Mouse (Mus musculus): Measurements from ENCODE around the gene Tent4b. TPM values are rescaled to one million over a fixed set of nuclear protein-coding genes. Genes with fewer than 3 reads are reported as not detected.

The Tent4b gene
- polyA plus RNA-seq, 1 experiment from 2014 or later, result 25.1 TPM

DNA sequence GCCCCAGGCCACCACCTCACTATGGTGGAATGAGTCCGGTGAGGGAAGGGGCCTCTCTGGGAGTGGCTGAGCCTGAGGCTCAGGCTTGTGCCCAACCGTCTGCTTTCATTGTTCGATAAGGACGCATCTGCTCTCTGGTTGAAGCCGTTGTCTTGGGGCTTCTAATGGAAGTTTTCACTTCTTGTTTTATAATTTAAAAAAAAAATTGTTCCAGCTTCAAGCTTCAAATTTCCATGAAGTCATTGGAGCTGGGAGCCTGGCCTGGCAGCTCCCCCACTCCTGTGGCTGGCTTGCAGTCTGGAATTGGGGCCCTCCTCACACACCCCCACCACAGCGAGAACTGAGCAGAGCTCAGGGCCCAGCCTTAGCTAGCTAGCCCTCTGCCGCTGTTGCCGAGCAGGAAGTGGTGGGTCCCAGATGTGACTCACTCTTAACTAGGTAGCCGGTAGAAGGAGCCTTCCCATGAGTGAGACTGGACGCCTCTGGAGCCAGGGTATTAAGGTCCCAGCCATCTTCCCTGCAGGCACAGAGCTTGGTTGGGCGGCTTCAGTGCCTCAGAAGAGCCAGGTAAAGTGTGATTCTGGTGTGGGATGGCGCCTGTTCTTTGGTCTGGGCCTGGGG, 89.7 kb downstream of the Tent4b start:
- no peaks in the 10 kb centered on the region for H3K27me3 ChIP-seq
- DNase-seq (ENCODE audit: low read depth, low spot score), result no peak
- ChIA-PET CTCF (no interaction called here), POLR2A (no interaction called here)
- no peak for TF ChIP-seq CTCF (IDR thresholded peaks at IDR 0.05)
- no peak for ATAC-seq
- in situ Hi-C loops (cut with MboI; ENCODE audit: low pct_unique_long_range_greater_than_20kb), result no loop called here

DNA sequence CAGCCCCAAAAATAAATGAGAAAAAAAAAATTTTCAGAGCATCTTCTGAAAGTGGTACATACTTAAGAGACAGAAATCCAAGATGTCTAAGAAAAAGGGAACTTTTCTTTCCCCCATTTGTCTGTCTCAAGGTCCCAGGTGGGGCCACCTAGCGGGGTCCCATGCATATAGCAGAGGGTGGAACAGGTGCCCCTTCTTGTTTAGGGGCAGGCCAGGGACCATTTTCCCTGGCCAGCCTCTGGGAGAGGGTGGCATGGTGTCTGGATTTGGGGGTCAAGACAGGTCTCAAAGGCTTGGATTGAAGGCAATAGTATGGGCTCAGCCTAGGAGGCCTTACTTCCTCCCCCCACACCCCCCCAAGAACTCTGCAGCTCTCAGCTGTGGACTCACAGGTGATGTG, 90.9 kb downstream of the Tent4b start:
- no peak for TF ChIP-seq CTCF (IDR thresholded peaks at IDR 0.05)
- ChIA-PET POLR2A (interaction anchor here (0.6 kb wide), 1 partner anchor 93 kb away, joined by 3 read pairs; no protein-coding TSS in a partner anchor), CTCF (no interaction called here)
- no peaks in the 10 kb centered on the region for H3K27me3 ChIP-seq
- DNase-seq (ENCODE audit: low read depth, low spot score) (no peak), ATAC-seq (no peak)
- in situ Hi-C loops (cut with MboI; ENCODE audit: low pct_unique_long_range_greater_than_20kb), result no loop called here

DNA sequence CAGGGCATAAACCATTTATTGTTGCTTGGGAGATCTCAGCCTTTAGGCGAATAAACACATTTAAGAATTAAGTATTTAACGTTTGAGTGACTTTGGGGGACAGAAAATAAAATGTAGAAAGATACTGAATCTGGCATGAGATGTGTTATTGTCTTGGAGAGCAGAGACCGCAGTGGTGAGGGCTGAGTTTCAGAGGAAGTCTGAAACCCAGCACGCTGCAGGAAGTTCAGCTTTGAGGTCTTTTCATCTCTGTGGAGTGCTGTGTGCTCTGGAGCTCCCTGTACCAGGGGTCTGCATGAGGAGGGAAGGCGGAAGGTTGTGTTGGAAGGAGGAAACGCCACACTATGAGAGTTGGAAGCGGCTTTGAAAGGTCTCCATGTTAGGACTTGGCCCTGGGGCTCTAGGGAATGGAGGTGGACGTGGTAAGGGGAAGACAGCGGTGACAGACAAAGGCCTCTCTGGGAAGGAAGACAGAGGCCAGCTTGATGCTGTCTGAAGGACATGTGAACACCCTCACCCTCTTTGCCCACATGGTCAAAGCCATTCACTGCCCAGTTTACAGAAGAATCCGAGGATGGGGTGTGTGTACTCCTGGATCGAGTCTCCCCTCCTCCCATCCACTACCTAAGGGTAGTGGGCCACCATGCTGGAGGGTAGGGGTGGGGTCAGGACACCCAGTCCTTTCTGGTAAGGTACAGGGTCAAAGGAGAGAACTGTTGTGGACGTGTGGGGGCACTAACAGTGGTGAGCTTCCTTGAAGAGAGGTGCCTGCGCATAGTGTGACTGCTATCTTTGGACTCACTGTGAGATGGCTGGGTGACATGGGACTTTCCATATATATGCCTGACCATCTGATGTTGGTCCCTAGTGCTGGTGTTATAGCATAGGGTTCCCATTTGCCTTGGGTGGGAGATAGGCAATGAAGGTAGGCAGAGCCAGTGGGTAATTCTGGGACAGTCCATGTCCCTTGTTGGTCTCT, 91.6 kb downstream of the Tent4b start:
- no peak for DNase-seq (ENCODE audit: low read depth, low spot score)
- ATAC-seq, result no peak
- in situ Hi-C loops (cut with MboI; ENCODE audit: low pct_unique_long_range_greater_than_20kb), result no loop called here
- no peaks in the 10 kb centered on the region for H3K27me3 ChIP-seq
- no peak for TF ChIP-seq CTCF (IDR thresholded peaks at IDR 0.05)
- ChIA-PET POLR2A (interaction anchor here (0.6 kb wide), 1 partner anchor 93 kb away, joined by 3 read pairs; no protein-coding TSS in a partner anchor), CTCF (interaction anchor here (1.5 kb wide), 1 partner anchor 25 kb away, joined by 6 read pairs; no protein-coding TSS in a partner anchor)

DNA sequence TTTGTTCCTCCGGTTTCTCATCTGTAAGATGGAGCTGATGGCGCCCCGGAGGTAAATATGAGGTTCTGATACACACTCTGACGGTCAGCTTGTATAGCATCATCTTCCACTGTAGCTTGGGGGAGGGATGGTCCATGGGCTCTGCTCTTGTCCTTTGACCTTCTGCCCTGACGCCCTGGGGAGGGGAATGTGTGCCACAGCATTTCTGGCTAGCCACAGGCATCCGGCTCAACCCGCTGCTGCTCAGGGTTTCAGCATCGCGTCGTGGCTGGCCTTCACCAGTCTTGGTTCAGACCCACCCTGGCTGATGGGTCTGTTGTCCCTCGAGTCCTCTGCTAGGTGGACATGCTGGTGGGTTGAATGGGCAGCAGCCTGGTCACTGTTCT, 92.3 kb downstream of the Tent4b start:
- in situ Hi-C loops (cut with MboI; ENCODE audit: low pct_unique_long_range_greater_than_20kb), result no loop called here
- H3K27me3 ChIP-seq, result no peaks in the 10 kb centered on the region
- TF ChIP-seq CTCF (IDR thresholded peaks at IDR 0.05), result no peak
- ChIA-PET CTCF (interaction anchor here (1.5 kb wide), 1 partner anchor 25 kb away, joined by 6 read pairs; no protein-coding TSS in a partner anchor), POLR2A (no interaction called here)
- no peak for ATAC-seq
- DNase-seq (ENCODE audit: low read depth, low spot score), result no peak

DNA sequence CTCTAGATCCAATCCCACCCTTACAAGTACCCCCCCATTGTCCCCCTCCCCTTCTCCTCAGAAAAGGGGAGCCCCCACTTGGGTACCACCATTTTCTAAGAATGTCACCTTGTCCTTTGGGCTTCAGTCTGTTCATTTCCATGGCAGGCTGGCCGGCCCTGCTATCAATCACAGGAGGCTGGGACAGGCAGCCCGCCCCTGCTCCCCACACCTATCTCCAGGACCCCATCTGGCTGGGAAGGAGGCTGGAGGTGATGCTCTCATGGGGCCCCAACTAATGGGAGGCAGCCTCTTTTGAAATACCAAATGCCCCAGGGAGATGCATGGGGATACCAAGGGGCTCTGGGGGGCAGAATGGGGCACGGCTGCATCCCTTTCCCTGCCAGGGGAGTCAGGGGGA, 93.9 kb downstream of the Tent4b start:
- CTCF ChIA-PET, result no interaction called here
- TF ChIP-seq CTCF (IDR thresholded peaks at IDR 0.05), result no peak
- in situ Hi-C loops (cut with MboI; ENCODE audit: low pct_unique_long_range_greater_than_20kb), result no loop called here
- H3K27me3 ChIP-seq, result no peaks in the 10 kb centered on the region
- no peak for DNase-seq (ENCODE audit: low read depth, low spot score)
- no peak for ATAC-seq
- POLR2A ChIA-PET, result no interaction called here

DNA sequence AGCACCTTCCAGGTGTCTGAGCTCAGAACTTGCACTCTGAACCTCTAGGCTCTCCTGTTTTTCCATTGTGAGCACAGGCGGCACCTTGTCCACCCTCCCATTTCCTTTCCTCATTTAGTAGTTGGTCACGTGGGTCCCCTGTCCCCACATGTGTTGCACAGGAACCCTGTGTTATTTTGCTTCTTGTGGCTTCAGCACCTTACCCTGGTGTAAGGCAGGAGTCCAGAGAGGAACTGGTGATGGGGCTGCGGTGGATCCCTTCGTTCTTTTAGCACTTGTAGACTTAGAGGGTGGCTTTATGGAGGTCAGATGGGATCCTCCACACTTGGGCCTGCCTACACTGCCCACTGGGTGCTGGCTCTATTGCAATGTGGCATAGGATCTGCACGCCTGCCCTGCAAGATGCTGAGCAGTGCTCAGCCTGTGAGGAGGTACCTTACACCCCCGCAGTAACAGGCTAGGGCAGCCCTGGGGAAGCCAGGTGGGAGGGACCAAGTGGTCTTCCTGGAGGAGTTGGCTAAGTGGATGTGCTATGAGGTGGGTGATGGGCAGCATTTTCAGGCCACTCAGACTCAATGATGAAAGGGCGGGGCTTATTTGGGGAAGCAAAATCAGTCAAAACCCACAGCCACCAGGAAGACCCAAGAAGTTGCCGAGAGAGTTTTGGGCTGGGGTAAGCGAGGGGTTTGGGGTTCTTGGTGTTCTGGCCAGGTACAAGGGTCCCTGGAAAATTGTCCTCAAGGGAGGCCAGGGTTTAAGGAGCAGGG, 94.8 kb downstream of the Tent4b start:
- ChIA-PET POLR2A (no interaction called here), CTCF (no interaction called here)
- TF ChIP-seq CTCF (IDR thresholded peaks at IDR 0.05), result no peak
- no peaks in the 10 kb centered on the region for H3K27me3 ChIP-seq
- DNase-seq (ENCODE audit: low read depth, low spot score) (no peak), ATAC-seq (no peak)
- in situ Hi-C loops (cut with MboI; ENCODE audit: low pct_unique_long_range_greater_than_20kb), result no loop called here

DNA sequence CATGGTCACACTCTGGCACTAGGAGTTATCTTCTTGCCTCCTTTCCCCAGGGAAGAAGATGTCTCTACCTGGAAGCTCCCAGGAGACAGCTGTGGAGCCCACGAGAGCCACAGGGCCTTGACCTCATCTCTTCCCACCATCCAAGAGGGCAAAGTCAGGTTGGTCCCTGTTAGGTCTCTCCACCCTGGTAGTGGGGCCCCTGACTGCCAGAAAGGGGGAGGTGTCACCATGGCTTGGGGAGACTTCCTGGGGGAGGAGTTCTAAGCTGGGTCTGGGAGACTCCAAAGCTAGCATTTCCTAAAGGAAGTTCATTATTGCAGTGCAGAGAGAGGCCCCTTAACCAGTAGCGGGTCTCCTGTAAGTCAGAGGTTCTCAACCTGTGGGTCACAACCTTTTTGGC, 96.0 kb downstream of the Tent4b start:
- no peak for TF ChIP-seq CTCF (IDR thresholded peaks at IDR 0.05)
- in situ Hi-C loops (cut with MboI; ENCODE audit: low pct_unique_long_range_greater_than_20kb), result no loop called here
- CTCF ChIA-PET, result no interaction called here

DNA sequence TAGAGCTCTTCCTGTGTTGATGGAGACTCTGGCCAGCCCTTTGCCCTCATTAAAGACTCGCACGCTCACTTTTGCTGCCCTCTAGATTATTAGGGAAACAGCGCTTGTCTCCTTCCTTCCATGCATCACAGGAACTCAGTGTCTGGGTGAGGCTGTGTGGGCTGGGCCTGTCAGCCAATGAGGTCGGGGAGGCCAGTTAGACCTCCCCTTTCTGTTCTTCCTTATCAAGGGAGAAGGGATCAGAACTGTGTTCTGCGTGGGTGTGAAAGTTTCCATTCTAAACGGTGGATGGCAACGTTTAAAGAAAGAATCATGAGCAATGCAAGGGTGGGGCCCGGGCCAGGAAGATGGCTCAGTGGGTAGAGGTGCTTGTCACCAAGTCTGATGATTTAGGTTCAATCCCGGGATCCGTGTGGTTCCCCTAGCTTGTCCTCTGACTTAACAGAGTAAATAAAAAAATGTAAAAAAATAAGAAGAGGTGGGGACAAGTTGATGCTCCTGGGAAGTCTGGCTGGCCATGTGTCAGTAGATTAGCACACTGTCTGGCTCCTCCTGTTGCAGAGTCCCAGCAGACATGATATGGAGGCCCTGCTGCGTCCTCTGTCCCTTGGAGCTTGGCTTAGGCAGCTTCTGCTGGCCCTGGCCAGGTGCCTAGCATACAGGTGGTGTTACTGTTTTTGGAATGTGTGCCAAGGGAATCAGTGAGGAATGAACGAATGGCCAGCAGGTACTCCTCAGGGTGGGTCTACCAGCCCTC, 99.1 kb downstream of the Tent4b start:
- ChIA-PET POLR2A (no interaction called here), CTCF (interaction anchor here (1.2 kb wide), 1 partner anchor 32 kb away, joined by 3 read pairs; no protein-coding TSS in a partner anchor)
- in situ Hi-C loops (cut with MboI; ENCODE audit: low pct_unique_long_range_greater_than_20kb), result no loop called here
- no peak for ATAC-seq
- no peak for TF ChIP-seq CTCF (IDR thresholded peaks at IDR 0.05)
- no peaks in the 10 kb centered on the region for H3K27me3 ChIP-seq
- DNase-seq (ENCODE audit: low read depth, low spot score), result no peak

More for the DNA sequence above, 96.0 kb downstream of the Tent4b start:
- ATAC-seq (no peak), DNase-seq (ENCODE audit: low read depth, low spot score) (no peak)
- no peaks in the 10 kb centered on the region for H3K27me3 ChIP-seq
- POLR2A ChIA-PET, result interaction anchor here (0.7 kb wide), 1 partner anchor 10 kb away, joined by 3 read pairs; no protein-coding TSS in a partner anchor

DNA sequence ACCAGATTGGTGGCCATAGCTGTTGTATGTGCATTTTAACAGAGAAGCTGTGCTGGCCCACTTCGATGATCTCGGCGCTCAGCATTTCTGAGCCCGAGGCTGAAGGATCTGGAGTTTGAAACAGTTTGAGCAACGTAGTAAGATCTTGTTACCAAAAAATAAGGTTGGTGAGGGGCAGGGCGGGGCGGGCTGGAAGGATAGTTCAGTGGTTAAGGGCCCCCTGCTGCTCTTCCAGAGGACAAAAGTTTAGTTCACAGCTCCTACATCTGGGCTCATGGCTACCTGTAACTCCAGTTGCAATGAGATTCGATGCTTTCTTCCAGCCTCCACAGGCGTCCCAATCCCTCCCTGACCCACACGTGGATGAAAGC, 99.7 kb downstream of the Tent4b start:
- no peak for TF ChIP-seq CTCF (IDR thresholded peaks at IDR 0.05)
- H3K27me3 ChIP-seq, result no peaks in the 10 kb centered on the region
- DNase-seq (ENCODE audit: low read depth, low spot score) (no peak), ATAC-seq (no peak)
- in situ Hi-C loops (cut with MboI; ENCODE audit: low pct_unique_long_range_greater_than_20kb), result no loop called here
- ChIA-PET POLR2A (no interaction called here), CTCF (no interaction called here)
